27 mouse cellular contexts compared by ENCODE assay signal in the genomic region with DNA sequence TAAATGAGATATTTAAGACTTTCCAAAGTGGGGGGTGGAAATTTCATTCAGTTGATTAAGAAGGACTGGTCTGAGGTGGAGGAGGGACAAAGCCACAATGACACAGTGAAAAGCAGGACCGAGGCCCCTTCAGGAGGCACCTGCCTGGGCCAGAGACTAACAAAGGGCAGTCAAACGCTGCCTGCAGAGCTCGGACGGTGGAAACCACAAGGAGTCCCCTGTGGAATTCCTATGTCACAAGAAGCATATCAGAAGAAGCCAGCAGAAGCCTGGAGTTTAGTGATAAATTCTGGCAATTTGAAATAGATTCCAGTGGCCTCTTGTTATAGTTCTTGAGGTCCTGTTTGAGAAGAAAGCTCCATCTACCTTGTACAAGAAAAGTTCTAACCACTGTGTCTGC. TPM values are rescaled to one million over a fixed set of nuclear protein-coding genes. Genes with fewer than 3 reads are reported as not detected.
DNase-seq lines count a peak whose midpoint lies in the region; ATAC-seq and TF ChIP-seq lines count a peak whose summit lies in the region.
"Had no signal": no experiment of that assay in that cellular context is flagged by ENCODE, and none has a peak within 500 bp of the region (broad histone marks: within the 10 kb centered on the region; RNA-seq: fewer than 3 reads in every experiment).

No protein-coding gene starts in this region.

- H3K4me2 ChIP-seq in heart, postnatal 0 days (ENCODE audit: low read depth, low read length), result no peak overlapping the region
- peak overlapping the region; percentile 37 for H3K4me2 ChIP-seq in liver, embryonic 11.5 days
- no peak overlapping the region for H3K4me2 ChIP-seq in forebrain, embryonic 16.5 days (ENCODE audit: low read length)
- H3K4me2 ChIP-seq: embryonic facial prominence, embryonic 15.5 days; forebrain, embryonic 15.5 days; heart, embryonic 13.5 days; hindbrain, embryonic 13.5 days; midbrain, embryonic 15.5 days; neural tube, embryonic 13.5 days; stomach, embryonic 15.5 days had no signal

- no peaks in the 10 kb centered on the region for H3K36me3 ChIP-seq in heart, postnatal 0 days (replicated peaks; ENCODE audit: control insufficient read depth, insufficient read depth, low read length)
- no peaks in the 10 kb centered on the region for H3K36me3 ChIP-seq in liver, embryonic 11.5 days (ENCODE audit: control insufficient read depth, insufficient read depth, low read length)
- no peaks in the 10 kb centered on the region for H3K36me3 ChIP-seq in forebrain, embryonic 16.5 days (ENCODE audit: control insufficient read depth, insufficient read depth)
- H3K36me3 ChIP-seq: embryonic facial prominence, embryonic 15.5 days; forebrain, embryonic 15.5 days; G1E; heart, embryonic 13.5 days; hindbrain, embryonic 13.5 days; limb, embryonic 10.5 days; midbrain, embryonic 15.5 days; neural tube, embryonic 13.5 days; stomach, embryonic 15.5 days had no signal

- DNase-seq in heart, postnatal 0 days (ENCODE audit: low spot score), result peak; percentile 13
- no peak for DNase-seq in heart, adult 11 months
- peak; percentile 14 for DNase-seq in Muller cell, postnatal 12 days (ENCODE audit: inconsistent ontology term)
- DNase-seq in liver, embryonic 11.5 days (ENCODE audit: low spot score), result no peak
- DNase-seq in thymus, postnatal 4 days, result no peak
- no peak for DNase-seq in kidney, adult 8-10 months
- DNase-seq: adrenal gland, postnatal 10 days; B cell, adult 2 months; cerebellum, adult 9-10 months; heart, postnatal 36 days; kidney, adult 18-20 months; thymus, postnatal 25 days had no signal

- TF ChIP-seq CTCF in heart, postnatal 0 days (IDR thresholded peaks at IDR 0.05; ENCODE audit: low read depth), result no peak

- no peaks in the 10 kb centered on the region for H3K27me3 ChIP-seq in heart, postnatal 0 days (ENCODE audit: control insufficient read depth, insufficient read depth, low read length)
- H3K27me3 ChIP-seq in liver, embryonic 11.5 days (replicated peaks; ENCODE audit: control insufficient read depth, insufficient read depth, low read length), result no peaks in the 10 kb centered on the region
- no peaks in the 10 kb centered on the region for H3K27me3 ChIP-seq in forebrain, embryonic 16.5 days (replicated peaks; ENCODE audit: control insufficient read depth, insufficient read depth, low read length)
- H3K27me3 ChIP-seq: CH12.LX; embryonic facial prominence, embryonic 15.5 days; forebrain, embryonic 15.5 days; heart, embryonic 13.5 days; hindbrain, embryonic 13.5 days; midbrain, embryonic 15.5 days; neural tube, embryonic 13.5 days; stomach, embryonic 15.5 days had no signal

- WGBS in heart, postnatal 0 days, result 18% methylated on average over 4 of the region's 4 CpGs
- WGBS in liver, embryonic 11.5 days, result 36% methylated on average over 4 of the region's 4 CpGs
- 16% methylated on average over 4 of the region's 4 CpGs for WGBS in forebrain, embryonic 16.5 days

- ATAC-seq in heart, postnatal 0 days (ENCODE audit: insufficient read depth, low read depth), result no peak
- peak; percentile 75 for ATAC-seq in liver, embryonic 11.5 days (replicated peaks; ENCODE audit: low FRiP score)
- peak; percentile 29 for ATAC-seq in megakaryocyte progenitor cell, adult 5-6 weeks (replicated peaks; ENCODE audit: poor library complexity)
- no peak for ATAC-seq in forebrain, embryonic 16.5 days
- ATAC-seq: activated CD4-positive, CD25-positive, alpha-beta regulatory T cell, adult 4 months; forebrain, embryonic 15.5 days; lung, postnatal 0 days; midbrain, embryonic 15.5 days had no signal

- H3K9ac ChIP-seq in heart, postnatal 0 days (replicated peaks; ENCODE audit: low read depth, low read length), result no peak overlapping the region
- no peak overlapping the region; the same call in 1 of the 2 replicates for H3K9ac ChIP-seq in liver, embryonic 11.5 days (ENCODE audit: low read depth, low read length)
- no peak overlapping the region for H3K9ac ChIP-seq in forebrain, embryonic 16.5 days (replicated peaks; ENCODE audit: low read depth, low read length)
- H3K9ac ChIP-seq: embryonic facial prominence, embryonic 15.5 days; forebrain, embryonic 15.5 days; heart, embryonic 13.5 days; hindbrain, embryonic 13.5 days; midbrain, embryonic 15.5 days; neural tube, embryonic 13.5 days; stomach, embryonic 15.5 days had no signal

- no peak overlapping the region for H3K4me3 ChIP-seq in heart, postnatal 0 days (ENCODE audit: low read depth, low read length)
- no peak overlapping the region for H3K4me3 ChIP-seq in liver, embryonic 11.5 days (ENCODE audit: low read depth, low read length)
- H3K4me3 ChIP-seq in forebrain, embryonic 16.5 days (replicated peaks; ENCODE audit: low read length), result no peak overlapping the region
- H3K4me3 ChIP-seq: embryonic facial prominence, embryonic 15.5 days; forebrain, embryonic 15.5 days; heart, embryonic 13.5 days; hindbrain, embryonic 13.5 days; limb, embryonic 10.5 days; midbrain, embryonic 15.5 days; neural tube, embryonic 13.5 days; stomach, embryonic 15.5 days had no signal

- H3K27ac ChIP-seq in heart, postnatal 0 days (ENCODE audit: low read depth), result peak overlapping the region; percentile 93
- 0 out of 2 replicates have a peak overlapping the region, but pooled peaks have one; percentile 16 for H3K27ac ChIP-seq in liver, embryonic 11.5 days (ENCODE audit: low read depth, low read length)
- no peak overlapping the region for H3K27ac ChIP-seq in forebrain, embryonic 16.5 days (ENCODE audit: low read length)
- H3K27ac ChIP-seq: embryonic facial prominence, embryonic 15.5 days; forebrain, embryonic 15.5 days; hindbrain, embryonic 13.5 days; kidney, postnatal 0 days; limb, embryonic 10.5 days; midbrain, embryonic 15.5 days; neural tube, embryonic 13.5 days; stomach, embryonic 15.5 days had no signal

- H3K4me1 ChIP-seq in heart, postnatal 0 days (ENCODE audit: control insufficient read depth, insufficient read depth), result peaks cover 26% of the 10 kb centered on the region
- H3K4me1 ChIP-seq in liver, embryonic 11.5 days (replicated peaks; ENCODE audit: control insufficient read depth, insufficient read depth, low read length), result peaks cover 11% of the 10 kb centered on the region
- peaks cover 15% of the 10 kb centered on the region for H3K4me1 ChIP-seq in forebrain, embryonic 16.5 days (replicated peaks; ENCODE audit: control insufficient read depth, insufficient read depth, low read length)
- H3K4me1 ChIP-seq: midbrain, embryonic 15.5 days; neural tube, embryonic 13.5 days; stomach, embryonic 15.5 days had no signal

- no peak for TF ChIP-seq EP300 in heart, postnatal 0 days (IDR thresholded peaks at IDR 0.05; ENCODE audit: low read depth)

- H3K9me3 ChIP-seq in heart, postnatal 0 days (replicated peaks; ENCODE audit: control insufficient read depth, low read length), result no peaks in the 10 kb centered on the region
- no peaks in the 10 kb centered on the region for H3K9me3 ChIP-seq in liver, embryonic 11.5 days (ENCODE audit: control insufficient read depth, low read length)
- no peaks in the 10 kb centered on the region for H3K9me3 ChIP-seq in forebrain, embryonic 16.5 days (ENCODE audit: control insufficient read depth, low read length)
- H3K9me3 ChIP-seq: embryonic facial prominence, embryonic 15.5 days; forebrain, embryonic 15.5 days; G1E; heart, embryonic 13.5 days; hindbrain, embryonic 13.5 days; limb, embryonic 10.5 days; midbrain, embryonic 15.5 days; neural tube, embryonic 13.5 days; stomach, embryonic 15.5 days had no signal

RNA-seq across cellular contexts. Expression of gene Glt28d2, which starts 30.2 kb away (rescaled TPM):
- 3.9 and 5.3 TPM in 2 replicates for total RNA-seq in heart, postnatal 0 days (2014; rRNA removed; ENCODE audit: low replicate concordance)
- polyA plus RNA-seq in heart, postnatal 0 days (2015; fragmentation: Nextera tagmentation; extraction: Ambion mirVana), result 3.0 and 3.6 TPM in 2 replicates
- 0.08 and 0.18 TPM in 2 replicates for polyA plus RNA-seq in liver, embryonic 11.5 days (2014; fragmentation: Nextera tagmentation; extraction: Ambion mirVana)
- total RNA-seq in megakaryocyte progenitor cell, adult 5-6 weeks (2015), result not detected in 2 replicates
- total RNA-seq in megakaryocyte progenitor cell, adult 5-6 weeks (2017), result not detected in 2 replicates
- polyA plus RNA-seq in forebrain, embryonic 16.5 days (2015; fragmentation: Nextera tagmentation; extraction: Ambion mirVana), result 1.3 and 2.1 TPM in 2 replicates
- total RNA-seq: G1E had no signal
- polyA plus RNA-seq: G1E had no signal

RNA-seq across cellular contexts. Expression of gene Gm37240, which starts 30.2 kb away (rescaled TPM):
- 33.4 and 72.1 TPM in 2 replicates for total RNA-seq in heart, postnatal 0 days (2014; rRNA removed; ENCODE audit: low replicate concordance)
- polyA plus RNA-seq in heart, postnatal 0 days (2015; fragmentation: Nextera tagmentation; extraction: Ambion mirVana), result 20.8 and 21.7 TPM in 2 replicates
- polyA plus RNA-seq in liver, embryonic 11.5 days (2014; fragmentation: Nextera tagmentation; extraction: Ambion mirVana), result 0.47 and 1.6 TPM in 2 replicates
- not detected in 2 replicates for total RNA-seq in megakaryocyte progenitor cell, adult 5-6 weeks (2015)
- not detected in 2 replicates for total RNA-seq in megakaryocyte progenitor cell, adult 5-6 weeks (2017)
- polyA plus RNA-seq in forebrain, embryonic 16.5 days (2015; fragmentation: Nextera tagmentation; extraction: Ambion mirVana), result 1.6 and 3.3 TPM in 2 replicates
- total RNA-seq: G1E had no signal
- polyA plus RNA-seq: G1E; neural tube, embryonic 13.5 days had no signal

RNA-seq across cellular contexts. Expression of gene Fam160a1, which starts 40.0 kb away (rescaled TPM):
- total RNA-seq in heart, postnatal 0 days (2014; rRNA removed; ENCODE audit: low replicate concordance), result 34.6 and 37.8 TPM in 2 replicates
- polyA plus RNA-seq in heart, postnatal 0 days (2015; fragmentation: Nextera tagmentation; extraction: Ambion mirVana), result 9.4 and 10.5 TPM in 2 replicates
- 0.47 and 0.60 TPM in 2 replicates for polyA plus RNA-seq in liver, embryonic 11.5 days (2014; fragmentation: Nextera tagmentation; extraction: Ambion mirVana)
- not detected in 2 replicates for total RNA-seq in megakaryocyte progenitor cell, adult 5-6 weeks (2015)
- not detected in 2 replicates for total RNA-seq in megakaryocyte progenitor cell, adult 5-6 weeks (2017)
- polyA plus RNA-seq in forebrain, embryonic 16.5 days (2015; fragmentation: Nextera tagmentation; extraction: Ambion mirVana), result 1.4 and 1.7 TPM in 2 replicates
- polyA plus RNA-seq: G1E had no signal

Comparison
In these comparisons a context has a peak if more than half of its experiments do, and no peak if none do; other contexts are left out.
1. DNase-seq: peak in heart, postnatal 0 days (single experiment) and Muller cell, postnatal 12 days (single experiment); none in heart, adult 11 months (single experiment), liver, embryonic 11.5 days (single experiment), thymus, postnatal 4 days (single experiment) and kidney, adult 8-10 months (0 of 2).
2. ATAC-seq: peak in liver, embryonic 11.5 days (single experiment) and megakaryocyte progenitor cell, adult 5-6 weeks (single experiment); none in heart, postnatal 0 days (single experiment) and forebrain, embryonic 16.5 days (single experiment).